Mouse (Mus musculus) ZHBTc4 (cell line): ENCODE measurements at regions not wholly inside any gene's neighbourhood (a gene's known extent, or its start where the extent isn't known, plus 50 kb on each side); places are given as distances from the start of the nearest gene placed in this dataset.

ENCODE experiments used
- DNase-seq: peaks from one replicate; pipeline ENCODE4 v3.0.0-alpha.2; 2011; ENCODE audit warnings: low read depth, low spot score

DNA sequence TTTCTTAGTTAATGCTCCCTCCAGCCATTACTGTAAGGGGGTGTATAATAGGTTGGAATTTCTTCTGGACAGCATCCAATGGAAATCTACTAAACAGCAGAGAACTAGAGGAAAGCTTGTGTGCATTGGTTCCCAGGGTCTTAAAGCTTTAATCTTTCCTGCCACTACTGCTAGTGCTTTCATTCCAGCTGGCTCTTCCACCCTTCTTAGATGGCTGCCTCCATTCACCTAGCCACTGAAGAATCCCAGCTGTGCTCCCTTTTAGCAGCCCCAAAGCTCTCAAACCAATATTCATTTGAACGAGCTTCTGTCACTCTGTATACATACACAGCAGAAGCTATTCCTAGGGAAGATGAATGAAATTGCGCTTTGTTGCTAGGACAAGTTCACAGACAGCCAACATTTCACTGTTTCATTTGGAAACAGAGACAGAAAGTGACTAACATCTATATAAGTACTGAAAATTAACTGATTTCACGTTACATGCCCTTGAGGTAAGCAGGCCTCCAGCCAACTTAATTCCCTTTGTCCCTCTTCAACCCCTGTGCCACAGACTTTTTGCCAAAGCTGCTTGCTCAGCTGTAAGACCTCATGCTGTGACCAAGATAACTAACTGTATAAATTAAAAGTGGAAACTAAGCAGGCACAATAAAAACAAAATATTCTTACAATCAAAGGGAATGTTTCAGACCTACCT, 388.3 kb downstream of the Gm1140 start:
- DNase-seq = no peak

DNA sequence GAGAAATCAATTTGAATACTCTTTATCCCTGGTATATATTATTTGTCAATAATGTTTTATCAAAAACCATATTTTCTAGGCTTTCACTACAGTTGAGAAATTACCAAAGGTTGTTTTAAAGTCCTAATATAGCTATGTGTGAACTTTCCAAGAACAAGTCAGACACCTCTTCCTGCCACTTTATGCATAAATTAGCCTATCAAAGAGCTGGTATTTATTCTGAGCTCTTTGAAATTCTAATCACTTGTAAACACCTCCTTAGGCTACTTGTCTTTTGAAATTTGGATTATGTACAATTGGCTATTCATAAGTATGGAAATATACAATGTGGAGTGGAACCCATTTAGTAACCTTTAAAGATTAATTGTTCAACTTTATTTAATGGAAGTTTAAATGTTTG, 409.5 kb downstream of the Gm1140 start:
- DNase-seq = no peak

GRCm38 (mm10) chrX:67283460-67283859, 409.9 kb downstream of the Gm1140 start:
- DNase-seq = no peak

GRCm38 (mm10) chrX:67282951-67283350, 410.4 kb downstream of the Gm1140 start:
- DNase-seq = no peak

DNA sequence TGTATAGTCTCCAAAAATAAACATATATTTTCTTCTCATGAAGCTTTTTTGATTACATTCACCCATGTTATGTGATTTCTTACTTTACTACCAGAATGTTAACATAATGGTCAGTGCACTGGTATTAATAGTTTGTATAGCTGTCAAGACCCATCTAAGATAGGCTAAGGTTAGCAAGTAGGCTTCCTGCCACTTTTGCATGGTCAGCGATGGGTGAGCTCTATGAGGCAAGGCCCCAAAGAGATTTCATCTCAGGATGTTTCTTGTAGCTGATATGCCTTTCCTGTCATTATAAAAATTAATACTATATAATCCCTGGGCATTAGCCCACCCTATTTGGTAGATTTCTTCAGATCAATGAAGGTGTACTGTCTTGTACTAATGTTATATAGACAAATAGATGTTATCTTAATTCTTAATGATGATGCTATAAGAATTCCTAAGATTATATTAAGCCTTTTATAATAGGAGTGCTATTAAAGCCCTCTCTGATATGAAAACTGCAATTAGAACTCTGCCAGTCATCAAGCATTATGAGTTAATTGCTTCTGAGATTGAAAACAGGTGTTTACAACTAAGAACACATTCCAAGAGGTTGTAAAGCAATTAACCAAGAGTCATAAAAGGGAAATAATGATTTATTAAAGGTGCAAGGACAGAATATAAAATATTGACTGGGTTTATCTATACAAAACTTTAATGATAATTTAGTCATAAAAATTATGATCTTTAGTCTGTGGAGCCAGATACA, 454.6 kb downstream of the Gm1140 start:
- no peak for DNase-seq

DNA sequence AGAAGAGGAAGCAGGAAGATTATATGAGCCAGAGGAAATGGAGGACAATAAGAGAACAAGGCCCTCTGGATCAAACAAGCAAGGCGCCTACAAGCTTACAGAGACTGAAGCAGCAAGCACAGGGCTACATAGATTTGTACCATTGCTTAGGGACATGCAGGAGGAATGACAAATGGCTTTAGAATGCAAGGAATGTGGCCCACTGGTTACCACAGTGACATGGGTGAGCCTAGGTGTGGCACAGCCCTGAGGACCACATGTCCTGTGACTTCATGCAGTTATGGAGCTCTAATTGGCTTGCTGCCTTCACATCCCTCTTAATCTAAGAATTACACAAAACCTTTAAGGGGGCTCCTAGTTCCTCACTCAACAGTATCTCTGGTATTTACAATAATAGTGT, 483.1 kb downstream of the Gm1140 start:
- DNase-seq = peak; percentile 32
